Mouse (Mus musculus) heart, embryonic 13.5 days (tissue): ENCODE data around the gene Setd5. TPM values are rescaled to one million over a fixed set of nuclear protein-coding genes. Genes with fewer than 3 reads are reported as not detected.

Experiments
- ATAC-seq: fragments of 200-750 bp; cut with Nextera tagmentation; 2 replicates; pipeline ENCODE4 v1.8.0; 2017; ENCODE audit warnings: moderate TSS enrichment; ENCODE audit not compliant: insufficient number of reproducible peaks, low FRiP score, low TSS enrichment; ENCODE audit errors: extremely low read depth
- H3K27ac ChIP-seq: fragments of 300-500 bp; sonication (generic); replicated peaks from 2 replicates; pipeline ENCODE4 v1.5.1; 2015; ENCODE audit warnings: moderate library complexity, mild to moderate bottlenecking, inconsistent platforms
- H3K27me3 ChIP-seq: fragments of 300-500 bp; sonication (generic); replicated peaks from 2 replicates; pipeline ENCODE4 v1.6.1; 2015; ENCODE audit warnings: mild to moderate bottlenecking, inconsistent platforms
- H3K36me3 ChIP-seq: fragments of 300-500 bp; sonication (generic); 2 replicates; pipeline ENCODE4 v1.6.1; 2015; ENCODE audit warnings: mild to moderate bottlenecking, inconsistent platforms
- H3K4me1 ChIP-seq: fragments of 300-500 bp; sonication (generic); 2 replicates; pipeline ENCODE4 v1.6.1; 2015; ENCODE audit warnings: inconsistent platforms
- H3K4me2 ChIP-seq: fragments of 300-500 bp; sonication (generic); 2 replicates; pipeline ENCODE4 v1.6.1; 2015; ENCODE audit warnings: inconsistent platforms, mild to moderate bottlenecking, moderate library complexity
- H3K4me3 ChIP-seq: fragments of 300-500 bp; sonication (generic); 2 replicates; pipeline ENCODE4 v1.5.1; 2015; ENCODE audit warnings: moderate library complexity, mild to moderate bottlenecking, inconsistent platforms
- H3K9ac ChIP-seq: fragments of 300-500 bp; sonication (generic); 2 replicates; pipeline ENCODE4 v1.6.1; 2015; ENCODE audit warnings: inconsistent platforms, mild to moderate bottlenecking, moderate library complexity
- H3K9me3 ChIP-seq: fragments of 300-500 bp; sonication (generic); 2 replicates; pipeline ENCODE4 v1.6.1; 2016; ENCODE audit warnings: inconsistent platforms
- WGBS: fragments of 180-500 bp; shearing (Covaris S2); methylation state at CpG from one replicate; pipeline ENCODE4 v1.1.7; 2015; ENCODE audit warnings: mixed read lengths; 5-methylcytosine and 5-hydroxymethylcytosine counted together
- polyA plus RNA-seq: library from polyadenylated mRNA; unstranded; fragments of >200 nt; fragmentation: Nextera tagmentation; extraction: Ambion mirVana; gene quantifications from 2 replicates; pipeline ENCODE4 v1.2.1, GENCODE M21; 2015

Setd5 gene
- polyA plus RNA-seq, 1 experiment from 2014 or later = 49.5 TPM

DNA sequence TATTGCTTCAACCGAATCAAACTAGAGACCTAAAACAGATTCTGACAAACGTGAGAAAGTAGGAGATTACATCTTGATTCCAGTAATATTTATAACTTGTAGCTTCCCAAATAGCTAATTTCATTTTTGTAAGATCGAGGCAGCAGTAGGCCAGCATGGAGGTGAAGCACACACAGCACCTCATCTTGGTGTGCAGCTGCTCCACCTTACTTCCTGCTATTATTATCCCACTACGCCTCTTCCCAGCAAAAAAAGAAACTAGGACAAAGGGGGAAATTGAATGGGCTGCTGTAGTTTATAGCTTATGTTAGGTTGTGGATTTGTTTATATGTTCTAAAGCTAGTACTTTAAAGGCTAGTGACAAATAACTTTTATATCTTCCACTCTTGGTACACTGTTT, 7.4 kb downstream of the Setd5 start:
- H3K27ac ChIP-seq = 0 out of 2 replicates have a peak overlapping the region, but pooled peaks have one; percentile 29
- 0 out of 2 replicates have a peak overlapping the region, but pooled peaks have one; percentile 2 for H3K4me2 ChIP-seq
- H3K4me3 ChIP-seq = no peak overlapping the region
- peaks cover 46% of the 10 kb centered on the region for H3K4me1 ChIP-seq
- no peaks in the 10 kb centered on the region for H3K9me3 ChIP-seq
- no peaks in the 10 kb centered on the region for H3K27me3 ChIP-seq
- no peak for ATAC-seq
- H3K9ac ChIP-seq = no peak overlapping the region
- 57% methylated on average over 4 of the region's 4 CpGs for WGBS
- peaks cover 7% of the 10 kb centered on the region for H3K36me3 ChIP-seq

DNA sequence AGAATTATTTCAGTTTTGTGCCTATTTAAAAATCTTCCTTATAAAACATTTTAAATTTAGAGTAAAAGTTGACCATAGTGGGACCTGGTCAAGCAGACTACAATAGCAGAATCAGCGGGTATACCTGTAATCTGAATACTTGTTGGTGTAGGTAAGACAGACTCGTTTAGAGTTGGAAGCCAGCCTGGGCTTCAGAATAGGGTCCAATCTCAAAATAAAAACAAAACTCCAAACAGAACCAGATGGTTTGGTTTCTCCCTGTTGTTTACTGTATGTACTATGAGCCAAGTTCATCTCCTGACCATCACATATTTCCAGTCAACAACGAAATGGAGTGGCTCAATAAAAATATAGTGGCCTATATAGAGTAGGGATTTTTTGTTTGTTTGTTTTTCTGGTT, 16.0 kb downstream of the Setd5 start:
- H3K4me1 ChIP-seq = peaks cover 24% of the 10 kb centered on the region
- no peaks in the 10 kb centered on the region for H3K27me3 ChIP-seq
- H3K9ac ChIP-seq = no peak overlapping the region
- no peak for ATAC-seq
- H3K4me3 ChIP-seq = no peak overlapping the region
- WGBS = 86% methylated on average over 3 of the region's 3 CpGs
- H3K9me3 ChIP-seq = no peaks in the 10 kb centered on the region
- no peak overlapping the region for H3K27ac ChIP-seq
- H3K4me2 ChIP-seq = no peak overlapping the region
- H3K36me3 ChIP-seq = peaks cover 12% of the 10 kb centered on the region

DNA sequence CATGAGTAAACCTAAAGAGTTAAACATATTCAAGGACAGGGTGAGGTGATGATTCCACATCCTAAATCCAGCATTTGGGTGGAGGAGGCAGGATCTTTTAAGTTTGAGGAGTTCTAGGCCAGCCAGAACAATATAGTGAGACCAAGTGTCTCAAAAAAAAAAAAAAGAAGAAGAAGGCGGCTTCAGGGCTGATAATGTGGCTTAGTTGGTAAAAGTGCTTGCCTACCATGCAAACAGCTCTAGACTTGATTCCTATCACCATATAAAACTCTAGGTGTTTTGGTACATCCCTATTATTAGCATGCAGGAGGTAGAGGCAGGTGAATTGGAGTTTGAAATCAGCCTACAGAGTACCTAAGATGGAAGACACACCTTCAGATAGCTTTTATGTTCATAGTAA, 18.4 kb downstream of the Setd5 start:
- peaks cover 4% of the 10 kb centered on the region for H3K36me3 ChIP-seq
- no peak overlapping the region for H3K4me2 ChIP-seq
- H3K27me3 ChIP-seq = no peaks in the 10 kb centered on the region
- H3K9ac ChIP-seq = no peak overlapping the region
- H3K27ac ChIP-seq = no peak overlapping the region
- 83% methylated on average over 1 of the region's 1 CpGs for WGBS
- H3K4me1 ChIP-seq = peaks cover 44% of the 10 kb centered on the region
- ATAC-seq = no peak
- H3K4me3 ChIP-seq = no peak overlapping the region
- no peaks in the 10 kb centered on the region for H3K9me3 ChIP-seq

GRCm38 (mm10) chr6:113097662-113098061, 20.5 kb downstream of the Setd5 start:
- ATAC-seq = no peak
- no peak overlapping the region for H3K4me3 ChIP-seq

DNA sequence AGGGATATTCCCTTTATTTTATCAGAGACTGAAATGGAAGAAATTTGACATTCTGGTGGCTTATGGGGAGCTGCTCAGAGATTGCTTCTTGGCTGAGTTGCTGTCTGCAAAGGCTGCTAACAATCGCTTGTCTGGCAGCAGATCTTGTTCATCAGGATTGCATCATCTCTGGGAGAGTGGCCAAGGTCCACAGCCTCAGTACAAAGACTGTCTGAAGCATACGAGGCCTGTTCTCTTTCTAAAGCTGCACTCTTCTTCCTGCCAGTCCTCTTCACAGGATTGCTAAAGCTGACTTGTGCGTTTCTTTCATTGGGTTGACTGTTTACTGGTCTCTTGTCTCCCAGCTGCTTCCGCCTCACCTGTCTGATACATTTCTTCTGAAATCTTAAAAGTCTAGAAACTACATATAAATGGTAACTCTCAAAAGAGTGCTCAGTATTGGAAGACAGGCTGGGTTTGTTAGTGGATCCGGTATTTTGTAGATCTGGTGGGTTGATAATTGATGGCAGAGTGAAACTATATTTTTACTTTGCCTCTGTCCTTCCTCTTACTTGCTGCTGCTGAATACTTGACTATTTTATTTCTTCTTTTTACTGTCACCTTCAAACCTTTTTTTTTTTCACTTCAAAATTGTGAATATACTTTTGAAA, 22.6 kb downstream of the Setd5 start:
- peaks cover 59% of the 10 kb centered on the region for H3K4me1 ChIP-seq
- ATAC-seq = no peak
- WGBS = 27% methylated on average over 5 of the region's 5 CpGs
- no peak overlapping the region for H3K4me3 ChIP-seq
- H3K27me3 ChIP-seq = no peaks in the 10 kb centered on the region
- H3K9me3 ChIP-seq = no peaks in the 10 kb centered on the region
- peak overlapping the region; percentile 54 for H3K9ac ChIP-seq
- H3K27ac ChIP-seq = peak overlapping the region; percentile 83
- peaks cover 4% of the 10 kb centered on the region for H3K36me3 ChIP-seq
- H3K4me2 ChIP-seq = peak overlapping the region; percentile 34

More at GRCm38 (mm10) chr6:113097662-113098061, 20.5 kb downstream of the Setd5 start:
- H3K36me3 ChIP-seq = no peaks in the 10 kb centered on the region
- H3K9me3 ChIP-seq = no peaks in the 10 kb centered on the region
- 78% methylated on average over 5 of the region's 5 CpGs for WGBS
- no peak overlapping the region for H3K4me2 ChIP-seq
- H3K9ac ChIP-seq = no peak overlapping the region
- no peaks in the 10 kb centered on the region for H3K27me3 ChIP-seq
- H3K4me1 ChIP-seq = peaks cover 55% of the 10 kb centered on the region
- no peak overlapping the region for H3K27ac ChIP-seq

DNA sequence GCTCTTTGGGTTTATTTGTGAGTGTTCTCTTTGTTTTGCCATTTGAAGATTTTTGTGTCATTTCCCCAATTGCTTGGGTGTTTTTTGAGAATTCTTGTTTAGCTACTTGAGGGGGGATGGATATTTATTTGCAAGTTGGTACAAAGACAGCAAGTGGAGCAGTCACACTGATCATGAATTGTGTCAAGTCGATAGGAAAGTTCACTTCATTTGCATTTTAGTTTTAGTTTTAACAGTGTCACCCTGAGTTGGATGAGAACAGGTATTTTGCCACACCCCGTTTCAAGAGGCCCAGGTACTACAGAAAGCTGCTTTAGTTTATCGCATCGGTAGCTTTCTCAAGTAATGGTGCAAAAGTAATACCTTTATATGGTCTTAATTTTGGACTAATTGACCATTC, 25.4 kb downstream of the Setd5 start:
- WGBS = 86% methylated on average over 4 of the region's 4 CpGs
- Histone ChIP-seq H3K4me2 (no peak overlapping the region), H3K4me3 (no peak overlapping the region), H3K27ac (no peak overlapping the region), H3K9me3 (no peaks in the 10 kb centered on the region), H3K9ac (no peak overlapping the region), H3K36me3 (peaks cover 20% of the 10 kb centered on the region), H3K4me1 (peaks cover 42% of the 10 kb centered on the region), H3K27me3 (no peaks in the 10 kb centered on the region)
- ATAC-seq = no peak

GRCm38 (mm10) chr6:113103765-113104164, 26.6 kb downstream of the Setd5 start:
- Histone ChIP-seq H3K4me3 (no peak overlapping the region), H3K27ac (no peak overlapping the region), H3K9me3 (no peaks in the 10 kb centered on the region), H3K36me3 (peaks cover 24% of the 10 kb centered on the region), H3K4me1 (peaks cover 34% of the 10 kb centered on the region), H3K27me3 (no peaks in the 10 kb centered on the region), H3K4me2 (no peak overlapping the region), H3K9ac (no peak overlapping the region)
- no peak for ATAC-seq

DNA sequence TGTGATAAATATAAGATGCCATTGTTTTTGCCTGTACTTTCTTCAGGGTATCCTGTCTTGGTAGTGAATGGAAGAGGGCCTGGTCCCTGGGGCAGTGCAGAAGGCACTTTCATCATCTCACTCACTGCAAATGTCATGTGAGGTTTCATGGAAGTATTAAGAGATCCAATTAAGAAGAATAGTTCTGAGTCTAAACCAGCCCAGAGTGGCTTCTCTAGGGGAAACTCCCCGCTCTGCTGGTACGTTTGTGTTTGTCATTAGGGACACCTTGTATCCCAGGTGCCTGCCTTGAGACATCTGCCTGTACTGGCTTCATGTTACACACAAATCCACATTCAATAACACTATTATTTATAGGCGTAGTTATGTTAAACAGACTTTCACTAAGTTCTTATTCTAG, 32.2 kb downstream of the Setd5 start:
- H3K27me3 ChIP-seq = no peaks in the 10 kb centered on the region
- H3K27ac ChIP-seq = no peak overlapping the region
- 91% methylated on average over 3 of the region's 3 CpGs for WGBS
- H3K4me3 ChIP-seq = no peak overlapping the region
- H3K9me3 ChIP-seq = no peaks in the 10 kb centered on the region
- peaks cover 7% of the 10 kb centered on the region for H3K4me1 ChIP-seq
- H3K9ac ChIP-seq = no peak overlapping the region
- no peak for ATAC-seq
- no peak overlapping the region for H3K4me2 ChIP-seq
- peaks cover 70% of the 10 kb centered on the region for H3K36me3 ChIP-seq

- peaks cover 74% of the 10 kb centered on the region for H3K36me3 ChIP-seq
- no peak for ATAC-seq
- WGBS = 85% methylated on average over 7 of the region's 7 CpGs
- H3K27me3 ChIP-seq = no peaks in the 10 kb centered on the region
- no peak overlapping the region for H3K27ac ChIP-seq
- H3K4me3 ChIP-seq = no peak overlapping the region
- H3K9ac ChIP-seq = no peak overlapping the region
- peaks cover 2% of the 10 kb centered on the region for H3K4me1 ChIP-seq
- no peak overlapping the region for H3K4me2 ChIP-seq
- H3K9me3 ChIP-seq = no peaks in the 10 kb centered on the region
Measured at GRCm38 (mm10) chr6:113109956-113110355, 32.8 kb downstream of the Setd5 start.

DNA sequence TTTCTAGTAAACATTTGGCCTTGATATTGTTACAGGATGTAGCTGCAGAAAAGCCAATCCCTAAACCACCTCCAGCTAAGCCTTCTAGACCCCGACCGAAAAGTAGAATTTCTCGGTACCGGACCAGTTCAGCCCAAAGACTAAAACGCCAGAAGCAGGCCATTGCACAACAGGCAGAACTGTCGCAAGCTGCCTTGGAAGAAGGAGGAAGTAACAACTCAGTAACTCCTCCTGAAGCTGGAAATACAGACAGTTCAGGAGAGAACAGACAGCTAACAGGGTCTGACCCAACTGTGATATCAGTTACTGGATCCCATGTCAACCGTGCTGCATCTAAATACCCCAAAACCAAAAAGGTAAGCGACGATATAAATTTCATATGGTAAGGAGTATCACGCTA, 43.6 kb downstream of the Setd5 start:
- Histone ChIP-seq H3K36me3 (peaks cover 90% of the 10 kb centered on the region), H3K4me2 (no peak overlapping the region), H3K4me1 (peaks cover 6% of the 10 kb centered on the region), H3K27me3 (no peaks in the 10 kb centered on the region), H3K4me3 (no peak overlapping the region), H3K9ac (no peak overlapping the region), H3K9me3 (no peaks in the 10 kb centered on the region), H3K27ac (no peak overlapping the region)
- ATAC-seq = no peak
- WGBS = 94% methylated on average over 10 of the region's 10 CpGs

- no peaks in the 10 kb centered on the region for H3K4me1 ChIP-seq
- no peaks in the 10 kb centered on the region for H3K27me3 ChIP-seq
- WGBS = 59% methylated on average over 2 of the region's 2 CpGs
- H3K36me3 ChIP-seq = peaks cover 76% of the 10 kb centered on the region
- H3K9ac ChIP-seq = no peak overlapping the region
- H3K4me3 ChIP-seq = no peak overlapping the region
- no peaks in the 10 kb centered on the region for H3K9me3 ChIP-seq
- H3K4me2 ChIP-seq = no peak overlapping the region
- ATAC-seq = no peak
- H3K27ac ChIP-seq = no peak overlapping the region
Measured at GRCm38 (mm10) chr6:113133360-113133759, 56.2 kb downstream of the Setd5 start.

DNA sequence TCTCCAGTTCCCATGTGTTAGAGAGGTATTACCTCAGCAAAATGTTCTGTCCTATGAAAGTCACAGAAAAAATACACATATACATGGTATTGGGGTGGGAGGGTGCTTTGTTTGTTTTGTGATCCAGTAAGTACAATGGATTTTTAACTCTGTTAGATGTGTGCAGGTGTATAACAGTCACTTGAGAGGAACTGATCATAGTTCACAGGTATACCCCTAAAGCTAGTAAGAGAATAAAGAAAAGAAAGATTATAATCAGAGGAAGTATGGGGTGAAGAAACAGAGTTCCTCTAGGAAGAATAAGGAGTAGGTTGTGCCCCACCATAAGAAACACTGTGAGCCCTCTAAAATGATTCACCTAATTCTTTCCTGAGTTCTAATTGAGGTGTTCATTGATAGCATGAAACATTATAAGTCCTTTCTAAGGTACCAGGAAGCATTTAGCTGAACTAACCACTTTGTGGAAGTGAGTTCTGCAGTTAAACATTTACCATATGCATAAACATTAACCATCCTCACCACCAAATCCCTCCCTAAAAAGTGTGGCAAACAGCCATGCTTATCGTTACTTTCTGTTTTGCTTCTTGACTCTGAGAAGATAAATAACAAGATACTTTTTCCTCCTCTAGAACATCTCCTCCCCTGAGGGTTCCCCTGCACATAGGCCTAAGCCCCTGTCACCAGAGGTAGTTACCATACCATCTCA, 64.4 kb downstream of the Setd5 start:
- Histone ChIP-seq H3K9ac (no peak overlapping the region), H3K4me2 (no peak overlapping the region), H3K36me3 (peaks cover 91% of the 10 kb centered on the region), H3K4me3 (no peak overlapping the region), H3K27me3 (no peaks in the 10 kb centered on the region), H3K9me3 (no peaks in the 10 kb centered on the region), H3K4me1 (no peaks in the 10 kb centered on the region), H3K27ac (no peak overlapping the region)
- WGBS = 73% methylated on average over 1 of the region's 1 CpGs
- no peak for ATAC-seq
